Mouse (Mus musculus) heart, embryonic 11.5 days (tissue): ENCODE results near the gene Adamts13. TPM values are rescaled to one million over a fixed set of nuclear protein-coding genes. Genes with fewer than 3 reads are reported as not detected.

Experiments used
- ATAC-seq: fragments of 200-750 bp; cut with Nextera tagmentation; replicated peaks from 2 replicates; pipeline ENCODE4 v1.8.0; 2017; ENCODE audit warnings: moderate library complexity; ENCODE audit not compliant: insufficient number of reproducible peaks, low FRiP score, low TSS enrichment
- H3K27ac ChIP-seq: fragments of 300-500 bp; sonication (generic); 2 replicates; pipeline ENCODE4 v1.5.1; 2014; ENCODE audit warnings: mild to moderate bottlenecking, low read depth, low read length
- H3K27me3 ChIP-seq: fragments of 300-500 bp; sonication (generic); 2 replicates; pipeline ENCODE4 v1.6.1; 2014; ENCODE audit warnings: mild to moderate bottlenecking, low read length, mixed read lengths; ENCODE audit not compliant: control insufficient read depth, insufficient read depth
- H3K36me3 ChIP-seq: fragments of 300-500 bp; sonication (generic); 2 replicates; pipeline ENCODE4 v1.6.1; 2014; ENCODE audit warnings: mild to moderate bottlenecking, low read length, moderate library complexity, mixed read lengths; ENCODE audit not compliant: control insufficient read depth, insufficient read depth
- H3K4me1 ChIP-seq: fragments of 300-500 bp; sonication (generic); 2 replicates; pipeline ENCODE4 v1.6.1; 2014; ENCODE audit warnings: low read length; ENCODE audit not compliant: control insufficient read depth, insufficient read depth
- H3K4me2 ChIP-seq: fragments of 300-500 bp; sonication (generic); 2 replicates; pipeline ENCODE4 v1.6.1; 2014; ENCODE audit warnings: mild to moderate bottlenecking, moderate library complexity
- H3K4me3 ChIP-seq: fragments of 300-500 bp; sonication (generic); 2 replicates; pipeline ENCODE4 v1.5.1; 2014; ENCODE audit warnings: low read depth, low read length
- H3K9ac ChIP-seq: fragments of 300-500 bp; sonication (generic); 2 replicates; pipeline ENCODE4 v1.6.1; 2014; ENCODE audit warnings: mild to moderate bottlenecking, low read depth, low read length, moderate library complexity
- H3K9me3 ChIP-seq: fragments of 300-500 bp; sonication (generic); replicated peaks from 2 replicates; pipeline ENCODE4 v1.6.1; 2016; ENCODE audit warnings: low read length; ENCODE audit not compliant: control insufficient read depth
- WGBS: fragments of 180-500 bp; shearing (Covaris S2); extraction: QIAGEN DNeasy Blood & Tissue Kit; methylation state at CpG from one replicate; pipeline ENCODE4 v1.1.7; 2014; ENCODE audit not compliant: insufficient replicate concordance; 5-methylcytosine and 5-hydroxymethylcytosine counted together
- polyA plus RNA-seq: library from polyadenylated mRNA; unstranded; fragments of >200 nt; fragmentation: Nextera tagmentation; extraction: Ambion mirVana; gene quantifications from 2 replicates; pipeline ENCODE4 v1.2.1, GENCODE M21; 2014

The Adamts13 gene
- polyA plus RNA-seq, 1 experiment from 2014 or later = 0.07 TPM

DNA sequence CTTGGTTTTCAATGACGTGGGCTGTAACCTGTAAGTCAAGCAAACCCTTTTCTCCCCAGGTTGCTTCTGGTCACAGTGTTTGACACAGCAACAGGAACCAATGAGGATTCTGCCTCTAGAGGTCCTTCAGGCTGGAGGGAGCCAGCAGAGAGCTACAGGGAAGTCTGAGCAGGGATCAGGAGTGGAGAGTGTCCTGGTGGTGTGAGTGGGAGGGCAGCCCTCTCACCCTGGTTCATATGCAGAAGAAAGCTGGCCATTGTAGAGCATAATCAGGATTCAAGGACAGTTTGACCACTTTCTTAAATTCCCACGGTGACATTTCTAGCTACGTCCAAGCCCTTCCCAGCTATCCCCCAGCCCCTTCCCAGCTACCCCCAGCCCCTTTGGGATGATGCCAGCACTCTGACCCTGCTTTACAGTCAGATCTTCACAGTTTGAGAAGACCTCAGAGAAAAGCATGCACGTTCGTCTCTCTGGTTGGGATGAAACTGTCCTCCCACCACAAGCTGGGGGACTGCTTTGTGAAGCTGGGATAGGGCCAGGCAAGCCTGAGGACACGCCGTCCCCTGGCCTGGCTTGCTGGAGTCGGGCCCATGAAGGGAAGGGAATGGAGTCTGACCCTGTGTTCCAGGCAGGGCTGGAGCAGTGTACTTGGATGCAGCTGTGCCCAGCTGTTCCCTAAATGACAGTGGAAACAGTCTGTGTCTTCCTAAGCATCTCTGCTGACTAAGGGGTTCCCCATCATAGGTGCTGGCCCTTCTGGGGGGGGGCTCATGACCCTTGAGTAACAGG, 73.0 kb downstream of the Adamts13 start:
- Histone ChIP-seq H3K27ac (no peak overlapping the region), H3K9ac (no peak overlapping the region), H3K4me1 (no peaks in the 10 kb centered on the region), H3K4me2 (no peak overlapping the region), H3K36me3 (no peaks in the 10 kb centered on the region), H3K9me3 (no peaks in the 10 kb centered on the region), H3K27me3 (no peaks in the 10 kb centered on the region), H3K4me3 (no peak overlapping the region)
- no peak for ATAC-seq
- WGBS = 72% methylated on average over 8 of the region's 8 CpGs

DNA sequence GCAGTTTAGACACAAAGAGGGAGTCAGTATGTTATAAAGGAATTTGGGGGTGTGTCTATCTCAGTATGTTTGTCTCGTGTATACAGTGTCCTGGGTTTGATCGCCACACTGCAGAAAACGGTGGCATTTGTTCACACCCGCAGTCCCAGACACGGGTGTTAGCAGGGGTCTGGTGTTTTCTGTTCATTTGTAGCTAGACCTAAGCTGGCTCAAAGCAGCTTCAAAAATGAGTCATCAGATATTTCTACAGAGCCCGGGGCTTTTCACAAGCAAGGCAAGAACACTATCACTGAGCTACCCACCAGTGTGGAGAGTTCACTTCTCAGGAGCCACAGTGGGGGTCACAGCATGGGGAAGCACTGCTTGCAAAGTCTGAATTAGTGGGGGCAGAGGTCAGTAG, 76.2 kb downstream of the Adamts13 start:
- no peaks in the 10 kb centered on the region for H3K4me1 ChIP-seq
- ATAC-seq = no peak

DNA sequence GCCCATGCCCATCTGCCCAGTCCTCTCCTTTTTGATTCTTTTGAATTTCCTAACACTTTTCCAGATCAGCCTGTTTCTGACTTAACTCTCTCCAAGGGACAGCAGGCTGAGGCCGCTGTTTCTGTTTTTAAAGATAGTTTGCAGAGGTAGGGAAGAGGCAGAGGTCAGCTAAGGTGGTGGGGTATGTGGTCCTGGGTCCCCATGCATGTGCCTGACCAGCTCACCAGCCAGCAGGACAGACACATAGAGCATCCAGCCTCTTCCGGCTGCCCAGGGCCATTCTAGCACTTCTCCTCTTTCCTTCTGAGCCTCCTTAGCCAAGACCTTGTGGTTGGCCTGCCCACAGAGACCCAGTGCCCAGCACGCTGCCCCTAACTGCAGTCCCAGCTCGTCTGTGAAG, 85.0 kb downstream of the Adamts13 start:
- no peak overlapping the region for H3K9ac ChIP-seq
- no peaks in the 10 kb centered on the region for H3K27me3 ChIP-seq
- 60% methylated on average over 4 of the region's 4 CpGs for WGBS
- H3K4me1 ChIP-seq = peaks cover 9% of the 10 kb centered on the region
- no peak overlapping the region for H3K27ac ChIP-seq
- ATAC-seq = no peak
- H3K4me3 ChIP-seq = no peak overlapping the region
- no peaks in the 10 kb centered on the region for H3K9me3 ChIP-seq
- H3K4me2 ChIP-seq = no peak overlapping the region
- H3K36me3 ChIP-seq = no peaks in the 10 kb centered on the region

More for the DNA sequence above, 76.2 kb downstream of the Adamts13 start:
- H3K36me3 ChIP-seq = no peaks in the 10 kb centered on the region
- no peak overlapping the region for H3K9ac ChIP-seq
- no peak overlapping the region for H3K27ac ChIP-seq
- no peaks in the 10 kb centered on the region for H3K9me3 ChIP-seq
- H3K4me3 ChIP-seq = no peak overlapping the region
- WGBS = 65% methylated on average over 6 of the region's 6 CpGs
- no peak overlapping the region for H3K4me2 ChIP-seq
- no peaks in the 10 kb centered on the region for H3K27me3 ChIP-seq

DNA sequence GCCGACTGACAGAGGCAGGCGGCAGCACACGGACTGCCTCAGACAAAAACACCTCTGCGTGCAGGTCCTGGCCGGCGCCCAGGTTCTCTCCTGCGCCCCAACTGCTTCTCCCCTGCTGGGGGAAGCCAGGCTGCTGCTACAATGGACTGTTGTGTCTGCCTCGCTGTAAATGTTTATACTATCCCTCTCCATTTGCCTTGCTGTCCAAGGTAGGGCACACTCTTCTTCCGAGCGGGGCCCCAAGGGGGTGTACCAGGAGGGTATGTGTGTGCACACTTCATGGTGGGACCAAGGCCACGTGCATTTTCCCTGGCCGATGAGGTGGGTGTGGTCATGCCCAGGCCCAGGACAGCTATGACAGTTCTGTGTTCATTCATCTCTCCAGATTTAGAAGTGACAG, 85.5 kb downstream of the Adamts13 start:
- Histone ChIP-seq H3K4me3 (no peak overlapping the region), H3K27me3 (no peaks in the 10 kb centered on the region), H3K4me1 (peaks cover 9% of the 10 kb centered on the region), H3K9me3 (no peaks in the 10 kb centered on the region), H3K9ac (no peak overlapping the region), H3K36me3 (no peaks in the 10 kb centered on the region), H3K27ac (no peak overlapping the region), H3K4me2 (no peak overlapping the region)
- no peak for ATAC-seq
- 49% methylated on average over 12 of the region's 12 CpGs for WGBS

DNA sequence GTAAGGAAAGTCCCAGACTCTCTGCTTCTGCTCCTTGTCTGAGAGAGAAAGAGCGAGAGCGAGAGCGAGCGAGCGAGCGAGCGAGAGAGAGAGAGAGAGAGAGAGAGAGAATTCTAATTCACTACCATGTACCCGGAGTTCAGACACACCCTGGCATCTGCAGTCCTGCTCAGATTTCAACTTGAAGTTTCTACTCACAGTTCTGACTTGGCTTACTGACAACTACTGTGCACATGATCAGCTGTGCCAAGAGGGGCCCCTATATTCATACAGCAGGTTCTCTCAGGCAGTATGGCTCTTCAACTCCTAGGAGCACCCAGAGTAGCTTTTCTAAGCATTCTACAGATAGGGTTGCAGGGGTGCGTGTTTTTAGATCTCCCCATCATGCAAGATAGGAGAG, 86.0 kb downstream of the Adamts13 start:
- H3K27ac ChIP-seq = no peak overlapping the region
- no peak overlapping the region for H3K4me3 ChIP-seq
- H3K27me3 ChIP-seq = no peaks in the 10 kb centered on the region
- 0 out of 2 replicates have a peak overlapping the region, but pooled peaks have one; percentile 6 for H3K9ac ChIP-seq
- H3K9me3 ChIP-seq = no peaks in the 10 kb centered on the region
- no peak overlapping the region for H3K4me2 ChIP-seq
- no peaks in the 10 kb centered on the region for H3K36me3 ChIP-seq
- whole genome bisulfite sequencing = 85% methylated on average over 9 of the region's 9 CpGs
- ATAC-seq = no peak
- peaks cover 9% of the 10 kb centered on the region for H3K4me1 ChIP-seq

Other genes starting within 250 kb of the Adamts13 start
- not detected in 2 replicates for gene Abo, start 108.4 kb upstream of the Adamts13 start, polyA plus RNA-seq
- gene Surf6, start 70.5 kb upstream of the Adamts13 start, polyA plus RNA-seq = 8.7 and 8.9 TPM in 2 replicates
- gene Med22, start 62.7 kb upstream of the Adamts13 start, polyA plus RNA-seq = 29.1 and 31.2 TPM in 2 replicates
- 428 and 468 TPM in 2 replicates for gene Rpl7a, start 62.7 kb upstream of the Adamts13 start, polyA plus RNA-seq
- 32.0 and 32.1 TPM in 2 replicates for gene Surf2, start 57.0 kb upstream of the Adamts13 start, polyA plus RNA-seq
- 40.3 and 43.2 TPM in 2 replicates for gene Surf1, start 56.9 kb upstream of the Adamts13 start, polyA plus RNA-seq
- 197 and 237 TPM in 2 replicates for gene Surf4, start 39.5 kb upstream of the Adamts13 start, polyA plus RNA-seq
- 0.10 and 0.14 TPM in 2 replicates for gene Stkld1, start 39.4 kb upstream of the Adamts13 start, polyA plus RNA-seq
- 31.0 and 34.2 TPM in 2 replicates for gene Rexo4, start 9.0 kb upstream of the Adamts13 start, polyA plus RNA-seq
- gene Cacfd1, start 36.5 kb downstream of the Adamts13 start, polyA plus RNA-seq = 37.4 and 46.4 TPM in 2 replicates
- gene Slc2a6, start 54.6 kb downstream of the Adamts13 start, polyA plus RNA-seq = 0.30 TPM in 1 of 2 replicates, not detected in the other
- 0.15 and 0.23 TPM in 2 replicates for gene Mymk, start 98.8 kb downstream of the Adamts13 start, polyA plus RNA-seq
- gene Adamtsl2, start 106.0 kb downstream of the Adamts13 start, polyA plus RNA-seq = 9.0 and 14.2 TPM in 2 replicates
- 0.39 and 0.54 TPM in 2 replicates for gene Fam163b, start 169.1 kb downstream of the Adamts13 start, polyA plus RNA-seq
- gene Dbh, start 191.8 kb downstream of the Adamts13 start, polyA plus RNA-seq = 0.47 and 0.63 TPM in 2 replicates